Mouse (Mus musculus): ENCODE results near the gene Phb.

Phb gene

DNA sequence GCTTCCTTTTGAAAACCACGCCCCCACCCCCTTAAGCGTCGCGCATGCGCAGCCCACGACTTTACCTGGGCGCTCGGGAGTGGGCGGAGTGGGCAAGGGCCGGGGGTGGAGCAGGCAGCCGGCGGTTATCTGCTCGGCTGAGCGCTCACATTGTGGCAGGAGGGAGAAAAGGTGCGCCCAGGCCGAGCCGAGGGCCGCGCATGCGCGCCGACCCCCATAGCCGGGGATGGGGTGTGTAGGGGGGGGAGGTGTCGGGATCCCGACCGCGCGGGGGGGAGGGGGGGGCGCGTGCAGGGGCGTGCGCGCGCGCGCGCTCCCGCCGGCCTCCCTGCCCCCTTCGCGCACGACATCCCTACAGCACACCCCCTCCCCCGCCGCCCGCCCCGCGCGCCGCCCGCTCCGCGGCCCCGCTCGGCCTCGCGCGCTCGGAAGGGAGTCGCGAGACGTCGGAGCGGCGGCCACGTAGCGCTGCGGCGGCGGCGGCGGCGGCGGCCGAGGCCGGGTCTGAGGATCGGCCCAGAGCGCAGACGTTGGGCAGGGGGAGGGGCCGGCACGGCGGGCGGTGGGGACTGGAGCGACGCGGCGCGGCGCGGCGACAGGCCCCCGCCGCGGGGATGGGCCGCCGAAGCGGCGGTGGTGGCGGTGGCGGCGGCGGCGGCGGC lies 45.9 kb downstream of the Phb start, which contains the start of gene Zfp652:
Gene Zfp652, plus strand, starts transcription at position 111 of the 662 bp plus-strand sequence.
- peak; percentile 88 for DNase-seq (ENCODE audit: low read depth)

GRCm38 (mm10) chr11:95713225-95713810 lies 46.6 kb downstream of the Phb start:
- peak; percentile 57 for DNase-seq (ENCODE audit: low read depth)

GRCm38 (mm10) chr11:95713811-95714241 lies 47.1 kb downstream of the Phb start:
- peak; percentile 43 for DNase-seq (ENCODE audit: low read depth)

DNA sequence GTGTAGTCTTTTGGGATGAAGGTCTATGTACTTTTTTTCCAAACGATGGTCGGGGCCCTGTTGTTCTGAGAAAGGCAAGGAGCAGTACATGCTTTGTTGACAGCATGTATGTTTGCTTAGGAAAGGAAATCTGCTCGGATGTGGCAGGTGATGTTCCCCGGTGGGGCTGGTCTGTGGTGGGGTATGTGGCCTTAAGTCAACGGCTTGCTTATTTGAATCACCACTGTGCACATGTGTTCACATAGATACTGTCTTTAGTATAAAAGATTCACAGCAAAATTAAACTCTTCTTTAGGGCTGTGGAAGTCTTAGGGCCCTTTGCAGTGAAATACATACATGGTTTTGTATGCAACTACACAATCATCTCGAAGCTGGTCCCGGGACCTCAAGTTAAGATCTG lies 47.7 kb downstream of the Phb start:
- DNase-seq (ENCODE audit: low read depth): no peak

- DNase-seq (ENCODE audit: low read depth): no peak
Observed at GRCm38 (mm10) chr11:95716136-95716535, 49.4 kb downstream of the Phb start.

DNA sequence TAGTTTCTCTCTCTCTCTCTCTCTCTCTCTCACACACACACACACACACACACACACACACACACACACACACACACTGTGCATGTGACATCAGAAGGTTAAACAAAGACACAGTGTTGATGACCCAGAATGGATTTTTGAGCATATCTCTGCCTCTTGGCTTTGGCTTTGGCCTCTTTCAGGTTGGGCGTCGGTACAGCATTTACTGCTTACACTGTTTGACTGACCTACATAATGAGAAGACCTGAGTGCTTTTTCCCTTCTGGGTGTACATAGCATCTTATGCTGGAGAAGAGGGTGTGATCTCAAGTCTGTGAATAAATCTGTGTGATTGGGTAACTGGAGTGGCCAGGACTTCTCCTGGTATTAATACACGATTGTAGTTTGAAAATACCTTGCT lies 52.6 kb downstream of the Phb start:
- no peak for DNase-seq (ENCODE audit: low read depth)

DNA sequence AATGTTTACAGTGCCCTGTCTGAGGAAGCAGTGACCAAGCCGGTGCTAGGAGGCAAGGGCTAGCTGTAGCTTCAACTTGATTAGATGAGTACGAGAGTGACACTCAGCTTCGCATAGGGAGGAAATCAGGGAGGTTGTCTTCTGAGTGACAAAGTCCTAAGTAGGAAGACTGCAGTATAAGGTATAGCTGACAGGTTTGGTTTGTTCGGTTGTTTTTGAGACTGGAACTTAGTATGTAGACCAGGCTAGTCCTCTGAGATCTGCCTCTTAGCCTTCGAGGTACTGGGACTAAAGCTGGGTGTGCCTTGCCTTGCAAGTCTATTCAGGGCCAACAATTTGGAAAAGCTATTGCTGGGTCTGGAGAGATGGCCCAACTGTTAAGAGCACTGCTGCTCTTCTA lies 56.5 kb downstream of the Phb start, which contains the start of gene B130006D01Rik:
Gene B130006D01Rik, plus strand, starts transcription at position 301 of the 400 bp plus-strand sequence.
- DNase-seq (ENCODE audit: low read depth): no peak

- DNase-seq (ENCODE audit: low read depth): no peak
Observed at GRCm38 (mm10) chr11:95724466-95724865, 57.7 kb downstream of the Phb start.

DNA sequence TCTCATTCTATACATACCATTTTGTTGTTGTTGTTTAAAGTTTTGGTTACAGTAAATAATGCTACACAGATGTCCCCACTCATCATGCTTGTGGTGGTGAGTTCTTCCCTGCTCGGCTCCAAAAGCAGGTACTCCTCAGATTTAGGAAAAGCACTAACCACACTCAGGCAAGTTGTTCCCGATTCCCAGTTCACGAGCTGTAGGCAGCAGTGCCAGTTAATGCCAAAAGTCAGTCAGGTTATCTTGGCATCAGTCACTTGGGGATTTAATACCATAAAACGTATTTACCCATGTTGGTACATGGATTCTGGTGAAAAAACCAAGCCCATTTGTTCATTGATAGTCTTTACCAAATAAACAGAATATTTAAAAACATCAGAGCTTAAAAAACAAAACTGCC lies 59.4 kb downstream of the Phb start:
- DNase-seq (ENCODE audit: low read depth): no peak

DNA sequence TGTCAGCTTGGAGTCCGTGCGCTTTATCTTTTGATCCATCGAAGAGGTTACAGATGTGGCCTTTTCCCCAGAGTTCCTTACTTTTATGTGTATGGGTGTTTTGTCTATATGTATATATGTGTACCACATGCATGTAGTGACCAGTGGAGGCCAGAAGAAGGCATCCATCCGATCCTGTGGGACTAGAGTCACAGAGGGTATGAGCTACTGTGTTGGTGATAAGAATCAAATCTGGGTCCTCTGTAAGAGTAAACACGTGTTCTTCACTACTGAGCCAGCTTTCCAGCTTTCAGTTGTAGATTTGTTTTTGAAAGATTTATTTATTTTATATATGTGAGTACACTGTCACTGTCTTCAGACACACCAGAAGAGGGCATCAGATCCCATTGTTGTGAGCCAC lies 61.2 kb downstream of the Phb start:
- no peak for DNase-seq (ENCODE audit: low read depth)

GRCm38 (mm10) chr11:95728916-95729907 lies 62.5 kb downstream of the Phb start:
- DNase-seq (ENCODE audit: low read depth): peak; percentile 13
